Mouse (Mus musculus) heart, postnatal 0 days (tissue): ENCODE measurements around the gene Col4a1.

Source experiments
- CTCF ChIP-seq: IDR thresholded peaks from 2 replicates; pipeline ENCODE4 v1.5.1; 2016; ENCODE audit warnings: antibody characterized with exemption, control low read depth, low read depth
- EP300 ChIP-seq: IDR thresholded peaks from 2 replicates; pipeline ENCODE4 v1.6.1; 2016; ENCODE audit warnings: antibody characterized with exemption, low read depth

GRCm38 (mm10) chr8:11299317-11299602 lies 13.4 kb downstream of the Col4a1 start:
- TF ChIP-seq EP300 = no peak
- no peak for TF ChIP-seq CTCF
